Mouse (Mus musculus) MEL (cell line): Measurements from ENCODE around the gene Ttyh2.

ENCODE experiments used
- CTCF ChIP-seq, 3 experiments: IDR thresholded peaks in 2 of 3; conservative IDR thresholded peaks in 1 of 3; 2 replicates each; pipeline ENCODE4 v1.5.1; 2011 to 2012; ENCODE audit warnings: low read length in 3 of 3, low read depth in 2 of 3, mild to moderate bottlenecking in 2 of 3, improper control_type of control experiment in 1 of 3, inconsistent platforms in 1 of 3, mixed read lengths in 1 of 3, moderate library complexity in 1 of 3; ENCODE audit not compliant: control insufficient read depth in 1 of 3, insufficient read depth in 1 of 3, poor library complexity in 1 of 3, severe bottlenecking in 1 of 3
- EP300 ChIP-seq, 2 experiments: IDR thresholded peaks; 2 replicates each; pipeline ENCODE4 v1.6.1; 2011; ENCODE audit warnings: improper control_type of control experiment in 2 of 2, low read length in 2 of 2, low read depth in 1 of 2, mild to moderate bottlenecking in 1 of 2
- MXI1 ChIP-seq: IDR thresholded peaks from 2 replicates; pipeline ENCODE4 v1.6.1; 2011; ENCODE audit warnings: mild to moderate bottlenecking, low read depth, low read length, improper control_type of control experiment
- NRF1 ChIP-seq: IDR thresholded peaks from 2 replicates; pipeline ENCODE4 v1.6.1; 2014; ENCODE audit warnings: low read depth, mild to moderate bottlenecking, inconsistent platforms, low read length, improper control_type of control experiment, moderate library complexity; ENCODE audit not compliant: poor library complexity, insufficient read depth, severe bottlenecking
- POLR2A ChIP-seq, 2 experiments: IDR thresholded peaks; 2 replicates each; pipeline ENCODE4 v1.6.1; 2011 to 2012; ENCODE audit warnings: low read length in 2 of 2, mild to moderate bottlenecking in 2 of 2, control low read depth in 1 of 2, improper control_type of control experiment in 1 of 2, low read depth in 1 of 2, moderate library complexity in 1 of 2; ENCODE audit not compliant: control insufficient read depth in 1 of 2, insufficient read depth in 1 of 2, poor library complexity in 1 of 2
- USF1 ChIP-seq: IDR thresholded peaks from 2 replicates; pipeline ENCODE4 v1.6.1; 2014; ENCODE audit warnings: low read depth, mild to moderate bottlenecking, inconsistent platforms, low read length, improper control_type of control experiment, moderate library complexity

DNA sequence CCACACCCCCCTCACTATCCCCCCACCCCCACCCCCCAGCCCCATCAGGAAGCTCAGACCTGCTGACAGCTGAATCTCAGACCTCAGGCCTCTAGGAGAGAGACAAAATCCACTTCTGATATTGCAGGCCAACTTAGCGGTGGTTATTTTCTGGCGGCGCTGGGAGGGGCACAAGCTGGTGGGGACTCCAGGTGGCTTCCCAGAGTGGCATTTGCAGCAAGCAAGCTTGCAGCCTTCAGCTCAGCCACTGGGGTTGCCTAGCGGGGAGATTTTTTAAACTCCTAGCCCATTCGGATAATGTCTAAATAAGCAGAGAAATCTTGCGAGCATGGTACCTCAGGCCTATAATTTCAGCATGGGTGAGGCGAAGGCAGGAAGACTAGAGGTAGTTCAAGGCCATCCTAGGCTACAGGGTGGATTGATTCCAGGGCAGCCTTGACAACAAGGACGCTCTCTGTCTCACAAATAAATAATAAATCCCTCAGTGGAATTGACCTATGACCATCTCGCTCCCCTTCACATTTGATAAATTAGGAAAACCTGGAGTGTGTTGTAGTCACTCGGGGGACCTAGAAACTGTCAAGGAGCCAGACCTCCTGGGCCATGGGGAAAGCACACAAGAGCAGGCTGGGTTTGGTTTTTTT, 36.5 kb upstream of the Ttyh2 start:
- TF ChIP-seq MXI1 (no peak), USF1 (no peak), POLR2A (IDR thresholded peaks at IDR 0.05; ENCODE audit: control insufficient read depth in 1 of 2, insufficient read depth in 1 of 2, low read depth in 1 of 2, low read length in 2 of 2, poor library complexity in 1 of 2) (no peak), EP300 (IDR thresholded peaks at IDR 0.05; ENCODE audit: low read depth in 1 of 2, low read length in 2 of 2) (no peak), CTCF (IDR thresholded peaks at IDR 0.05 in 2 of 3, conservative IDR thresholded peaks at IDR 0.05 in 1 of 3; ENCODE audit: control insufficient read depth in 1 of 3, insufficient read depth in 1 of 3, low read depth in 2 of 3, low read length in 3 of 3, poor library complexity in 1 of 3, severe bottlenecking in 1 of 3) (no peak), NRF1 (no peak)
